Mouse (Mus musculus): ENCODE results near the gene Lyzl4. TPM values are rescaled to one million over a fixed set of nuclear protein-coding genes. Genes with fewer than 3 reads are reported as not detected.

Gene Lyzl4
- polyA plus RNA-seq, 1 experiment from 2014 or later: not detected

- 10% methylated on average over 5 of the region's 5 CpGs for WGBS
- no peaks in the 10 kb centered on the region for H3K4me1 ChIP-seq (ENCODE audit: insufficient read depth, low read depth, low read length)
- no peak overlapping the region for H3K9ac ChIP-seq (replicated peaks; ENCODE audit: low read depth)
- H3K4me2 ChIP-seq (replicated peaks; ENCODE audit: low read depth, low read length): no peak overlapping the region
- DNase-seq (ENCODE audit: low spot score): peak; percentile 40
- ATAC-seq: peak; percentile 73
- H3K27ac ChIP-seq (ENCODE audit: low read length): no peak overlapping the region
- no peaks in the 10 kb centered on the region for H3K27me3 ChIP-seq (replicated peaks; ENCODE audit: insufficient read depth, low read length)
- TF ChIP-seq CTCF (IDR thresholded peaks at IDR 0.05) (no peak), EP300 (IDR thresholded peaks at IDR 0.05) (no peak)
- no peak overlapping the region for H3K4me3 ChIP-seq (ENCODE audit: low read depth, low read length)
- no peaks in the 10 kb centered on the region for H3K9me3 ChIP-seq (ENCODE audit: low read length)
- no peaks in the 10 kb centered on the region for H3K36me3 ChIP-seq (ENCODE audit: insufficient read depth, low read length)
Observed at GRCm38 (mm10) chr9:121613192-121613591, 28.7 kb downstream of the Lyzl4 start.

DNA sequence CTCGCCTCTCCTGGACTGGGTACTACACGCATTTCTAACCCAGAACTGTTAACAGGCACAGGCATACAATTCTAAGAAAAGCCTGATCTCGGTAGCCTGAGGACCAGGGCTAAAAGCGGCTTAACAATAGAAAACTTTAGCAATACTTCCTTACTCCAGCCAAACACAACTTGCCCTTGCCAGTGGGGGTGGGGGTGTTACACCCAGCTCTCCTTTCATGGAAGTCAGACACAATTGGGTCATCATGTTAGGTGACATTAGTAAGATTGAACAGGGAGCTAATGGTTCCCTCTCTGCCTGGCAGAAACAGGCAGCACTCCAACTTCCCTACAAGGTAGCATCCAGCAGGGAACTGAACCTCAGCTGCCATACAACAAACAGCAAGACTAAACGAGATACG is 32.5 kb downstream of the Lyzl4 start:
- Histone ChIP-seq H3K9ac (replicated peaks; ENCODE audit: low read depth) (no peak overlapping the region), H3K9me3 (ENCODE audit: low read length) (no peaks in the 10 kb centered on the region), H3K4me3 (ENCODE audit: low read depth, low read length) (no peak overlapping the region), H3K4me2 (replicated peaks; ENCODE audit: low read depth, low read length) (no peak overlapping the region), H3K27me3 (replicated peaks; ENCODE audit: insufficient read depth, low read length) (no peaks in the 10 kb centered on the region), H3K27ac (ENCODE audit: low read length) (no peak overlapping the region), H3K4me1 (ENCODE audit: insufficient read depth, low read depth, low read length) (no peaks in the 10 kb centered on the region), H3K36me3 (ENCODE audit: insufficient read depth, low read length) (no peaks in the 10 kb centered on the region)
- DNase-seq (ENCODE audit: low spot score) (no peak), ATAC-seq (no peak)
- 67% methylated on average over 6 of the region's 6 CpGs for WGBS
- TF ChIP-seq CTCF (IDR thresholded peaks at IDR 0.05) (no peak), EP300 (IDR thresholded peaks at IDR 0.05) (no peak)

DNA sequence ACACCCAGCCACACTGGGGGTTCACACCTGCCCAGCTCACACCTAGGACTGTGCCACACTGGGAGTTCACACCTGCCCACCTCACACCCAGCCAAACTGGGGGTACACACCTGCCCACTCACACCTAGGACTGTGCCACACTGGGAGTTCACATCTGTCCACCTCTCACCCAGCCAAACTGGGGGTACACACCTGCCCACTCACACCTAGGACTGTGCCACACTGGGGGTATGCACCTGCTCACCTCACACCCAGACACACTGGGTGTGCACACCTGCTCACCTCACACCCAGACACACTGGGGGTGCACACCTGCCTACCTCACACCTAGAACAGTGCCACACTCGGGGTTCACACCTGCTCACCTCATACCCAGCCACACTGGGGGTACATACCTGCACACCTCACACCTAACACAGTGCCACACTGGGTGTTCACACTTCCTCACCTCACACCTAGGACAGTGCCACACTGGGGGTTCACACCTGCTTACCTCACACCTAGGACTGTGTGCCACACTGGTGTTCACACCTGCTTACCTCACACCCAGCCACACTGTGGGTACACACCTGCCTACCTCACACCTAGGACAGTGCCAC is 35.3 kb downstream of the Lyzl4 start:
- Histone ChIP-seq H3K4me2 (replicated peaks; ENCODE audit: low read depth, low read length) (no peak overlapping the region), H3K27me3 (replicated peaks; ENCODE audit: insufficient read depth, low read length) (no peaks in the 10 kb centered on the region), H3K27ac (ENCODE audit: low read length) (no peak overlapping the region), H3K9me3 (ENCODE audit: low read length) (no peaks in the 10 kb centered on the region), H3K4me1 (ENCODE audit: insufficient read depth, low read depth, low read length) (no peaks in the 10 kb centered on the region), H3K4me3 (ENCODE audit: low read depth, low read length) (no peak overlapping the region), H3K36me3 (ENCODE audit: insufficient read depth, low read length) (no peaks in the 10 kb centered on the region), H3K9ac (replicated peaks; ENCODE audit: low read depth) (no peak overlapping the region)
- no peak for ATAC-seq
- no peak for DNase-seq (ENCODE audit: low spot score)
- WGBS: 25% methylated on average over 1 of the region's 1 CpGs
- TF ChIP-seq EP300 (IDR thresholded peaks at IDR 0.05) (no peak), CTCF (IDR thresholded peaks at IDR 0.05) (no peak)

- Histone ChIP-seq H3K4me3 (ENCODE audit: low read depth, low read length) (no peak overlapping the region), H3K9ac (replicated peaks; ENCODE audit: low read depth) (no peak overlapping the region), H3K27ac (ENCODE audit: low read length) (no peak overlapping the region), H3K4me1 (ENCODE audit: insufficient read depth, low read depth, low read length) (no peaks in the 10 kb centered on the region), H3K9me3 (ENCODE audit: low read length) (no peaks in the 10 kb centered on the region), H3K27me3 (replicated peaks; ENCODE audit: insufficient read depth, low read length) (no peaks in the 10 kb centered on the region), H3K36me3 (ENCODE audit: insufficient read depth, low read length) (no peaks in the 10 kb centered on the region), H3K4me2 (replicated peaks; ENCODE audit: low read depth, low read length) (no peak overlapping the region)
- 56% methylated on average over 12 of the region's 12 CpGs for WGBS
- ATAC-seq: peak; percentile 67
- DNase-seq (ENCODE audit: low spot score): peak; percentile 86
- TF ChIP-seq EP300 (IDR thresholded peaks at IDR 0.05): no peak
- peak; percentile 89 for TF ChIP-seq CTCF (IDR thresholded peaks at IDR 0.05)
Observed at GRCm38 (mm10) chr9:121605414-121606278, 36.2 kb downstream of the Lyzl4 start.

DNA sequence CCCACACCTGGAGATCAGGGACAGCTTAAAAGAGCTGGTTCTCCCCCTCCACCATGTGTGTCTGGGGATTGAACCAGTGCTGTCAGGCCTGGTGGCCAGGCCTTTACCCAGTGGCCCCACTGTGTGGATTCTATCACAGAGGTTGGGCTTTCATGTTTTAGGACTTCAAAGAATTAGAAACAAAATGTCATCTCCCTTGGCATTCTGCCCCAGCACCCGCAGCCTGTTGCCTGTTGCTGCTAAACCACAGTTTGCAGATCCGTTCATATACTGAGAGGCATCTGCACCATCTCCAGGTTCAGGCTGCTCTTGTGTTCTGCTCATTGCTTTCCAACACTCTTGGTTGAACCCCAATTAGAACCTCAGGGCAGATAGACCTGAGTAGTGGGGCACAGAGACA is 39.5 kb downstream of the Lyzl4 start:
- ATAC-seq (no peak), DNase-seq (ENCODE audit: low spot score) (no peak)
- WGBS: 71% methylated on average over 2 of the region's 2 CpGs

DNA sequence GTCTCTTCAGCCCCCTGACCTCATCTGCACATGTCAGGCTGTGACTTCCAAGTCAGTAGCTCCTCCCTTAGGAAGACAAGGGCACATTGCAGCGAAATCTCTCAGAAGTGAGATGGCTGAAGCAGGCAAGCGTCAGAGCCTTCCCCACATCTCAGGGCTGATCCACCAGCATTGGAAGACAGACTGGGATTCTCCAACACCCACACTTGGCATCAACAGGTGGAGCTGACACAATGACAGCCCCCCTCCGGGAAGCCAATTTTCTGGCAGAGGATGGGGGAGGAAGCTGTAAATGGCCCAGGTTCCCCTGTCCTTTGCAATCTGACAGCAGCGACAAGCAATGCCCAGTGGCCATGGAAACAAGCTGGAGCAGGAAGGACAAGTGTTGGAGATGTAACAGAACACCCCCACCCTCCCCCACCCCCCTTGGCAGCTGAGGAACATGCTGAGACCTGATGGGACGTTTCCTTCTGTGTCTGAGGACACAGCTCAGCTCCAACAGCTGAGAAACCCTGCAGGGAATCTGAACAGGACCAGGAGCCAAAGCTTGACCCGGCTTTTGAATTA is 41.0 kb downstream of the Lyzl4 start:
- TF ChIP-seq EP300 (IDR thresholded peaks at IDR 0.05): no peak
- TF ChIP-seq CTCF (IDR thresholded peaks at IDR 0.05): no peak
- ATAC-seq (peak; percentile 61), DNase-seq (ENCODE audit: low spot score) (peak; percentile 48)
- no peaks in the 10 kb centered on the region for H3K27me3 ChIP-seq (replicated peaks; ENCODE audit: insufficient read depth, low read length)
- no peaks in the 10 kb centered on the region for H3K36me3 ChIP-seq (ENCODE audit: insufficient read depth, low read length)
- no peak overlapping the region for H3K4me2 ChIP-seq (replicated peaks; ENCODE audit: low read depth, low read length)
- H3K9ac ChIP-seq (replicated peaks; ENCODE audit: low read depth): no peak overlapping the region
- 20% methylated on average over 6 of the region's 6 CpGs for WGBS
- H3K27ac ChIP-seq (ENCODE audit: low read length): no peak overlapping the region
- H3K4me1 ChIP-seq (ENCODE audit: insufficient read depth, low read depth, low read length): no peaks in the 10 kb centered on the region
- no peaks in the 10 kb centered on the region for H3K9me3 ChIP-seq (ENCODE audit: low read length)
- H3K4me3 ChIP-seq (ENCODE audit: low read depth, low read length): no peak overlapping the region

More for the DNA sequence above, 39.5 kb downstream of the Lyzl4 start:
- Histone ChIP-seq H3K9me3 (ENCODE audit: low read length) (no peaks in the 10 kb centered on the region), H3K27ac (ENCODE audit: low read length) (no peak overlapping the region), H3K9ac (replicated peaks; ENCODE audit: low read depth) (no peak overlapping the region), H3K4me2 (replicated peaks; ENCODE audit: low read depth, low read length) (no peak overlapping the region), H3K4me1 (ENCODE audit: insufficient read depth, low read depth, low read length) (no peaks in the 10 kb centered on the region), H3K4me3 (ENCODE audit: low read depth, low read length) (no peak overlapping the region), H3K27me3 (replicated peaks; ENCODE audit: insufficient read depth, low read length) (no peaks in the 10 kb centered on the region), H3K36me3 (ENCODE audit: insufficient read depth, low read length) (no peaks in the 10 kb centered on the region)
- TF ChIP-seq CTCF (IDR thresholded peaks at IDR 0.05) (no peak), EP300 (IDR thresholded peaks at IDR 0.05) (no peak)

Measured in lung, postnatal 0 days (tissue).